Mouse (Mus musculus) right cerebral cortex, postnatal 10 days (tissue): ENCODE measurements around the gene Ergic1.
A peak's percentile ranks its signal among the peaks of the same experiment; 100 is the strongest.

Experiments
- DNase-seq, 2 experiments: peaks; one replicate each; pipeline ENCODE4 v3.0.0; 2021; ENCODE audit warnings: low spot score in 2 of 2

The Ergic1 gene

GRCm38 (mm10) chr17:26561290-26561640, at the start of gene Ergic1:
Ergic1 (plus strand) TSS chr17:26561489.
- peak; percentile 95 to 96 for DNase-seq

- DNase-seq = no peak
Measured at GRCm38 (mm10) chr17:26511816-26512774, 49.2 kb upstream of the Ergic1 start.

DNA sequence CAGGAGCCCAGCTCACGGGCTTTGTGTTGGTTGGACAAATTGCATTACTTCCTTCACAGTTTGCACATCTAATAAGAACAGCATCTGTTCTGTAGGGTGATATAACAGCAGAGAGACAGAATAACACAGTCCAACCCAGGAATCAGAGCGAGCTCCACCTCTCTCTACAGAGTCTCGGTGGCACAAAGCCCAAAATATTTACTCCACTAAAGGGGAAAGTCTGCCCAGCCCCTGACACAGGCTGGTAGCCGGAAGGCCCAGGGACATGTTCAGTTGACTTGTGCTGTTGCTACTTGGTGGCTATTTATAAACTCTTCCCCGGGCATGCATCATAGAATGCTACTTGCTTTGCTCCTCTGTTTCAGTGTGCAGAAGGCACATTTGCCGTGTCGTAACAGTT, 48.3 kb upstream of the Ergic1 start:
- DNase-seq = no peak

DNA sequence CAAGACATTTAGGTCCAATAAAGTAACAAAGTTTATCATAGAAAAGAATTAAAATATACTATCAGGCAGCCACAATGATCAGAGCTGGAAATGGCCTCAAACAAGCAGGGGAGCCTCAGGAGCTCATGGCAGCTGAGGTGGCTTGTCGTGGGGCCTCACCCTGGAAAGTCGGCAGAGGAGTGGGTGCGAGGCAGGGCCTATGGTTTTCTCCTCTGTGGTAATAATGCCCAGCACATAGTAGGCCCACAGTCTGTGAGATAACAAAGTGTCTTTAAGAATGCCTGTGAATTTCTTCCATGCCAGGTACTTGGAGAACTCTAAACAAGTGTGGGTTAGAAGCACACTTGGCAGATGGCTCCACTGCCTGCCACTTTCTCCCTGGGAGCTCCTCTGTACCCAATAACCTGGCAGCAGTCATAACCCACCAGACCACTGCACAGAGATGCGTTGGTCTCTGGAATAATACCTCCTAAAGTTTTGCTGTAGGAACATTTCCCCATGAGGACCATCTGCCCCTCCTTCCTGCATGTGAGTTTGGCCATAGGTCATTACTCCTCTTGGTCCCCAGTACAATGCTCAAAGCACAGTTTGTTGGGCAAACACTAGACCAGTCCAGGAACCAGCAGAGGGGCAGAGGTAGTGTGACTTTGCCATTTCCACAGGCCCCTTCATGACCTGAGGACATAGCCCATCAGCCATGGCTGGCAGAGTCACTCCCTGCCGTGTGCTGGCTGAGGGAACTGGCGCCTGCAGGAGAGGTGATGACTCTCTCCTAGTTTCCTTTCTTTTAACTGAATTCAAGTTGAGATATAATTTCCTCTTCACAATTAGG, 47.6 kb upstream of the Ergic1 start:
- no peak for DNase-seq

DNA sequence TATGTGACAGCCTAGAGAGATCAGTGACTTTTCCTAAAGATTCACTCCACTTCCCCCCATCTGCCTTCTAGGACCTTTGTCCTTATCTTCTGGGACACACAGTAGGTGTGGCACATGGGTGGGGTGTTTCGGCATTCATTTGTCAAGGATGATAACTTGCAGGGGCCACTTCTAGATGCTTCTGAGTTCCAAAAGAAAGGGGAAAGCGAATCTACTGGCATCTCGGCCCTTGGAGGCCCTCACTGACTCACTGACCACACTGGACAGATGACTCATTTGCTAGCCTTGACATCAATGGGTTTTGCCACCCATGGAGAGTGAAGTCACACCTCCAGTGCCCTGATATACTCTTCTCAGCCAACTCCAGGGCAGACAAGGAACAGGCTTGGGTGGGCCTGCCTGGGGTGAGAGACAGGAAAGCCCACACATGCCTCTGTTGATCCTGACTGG, 46.7 kb upstream of the Ergic1 start:
- no peak for DNase-seq

DNA sequence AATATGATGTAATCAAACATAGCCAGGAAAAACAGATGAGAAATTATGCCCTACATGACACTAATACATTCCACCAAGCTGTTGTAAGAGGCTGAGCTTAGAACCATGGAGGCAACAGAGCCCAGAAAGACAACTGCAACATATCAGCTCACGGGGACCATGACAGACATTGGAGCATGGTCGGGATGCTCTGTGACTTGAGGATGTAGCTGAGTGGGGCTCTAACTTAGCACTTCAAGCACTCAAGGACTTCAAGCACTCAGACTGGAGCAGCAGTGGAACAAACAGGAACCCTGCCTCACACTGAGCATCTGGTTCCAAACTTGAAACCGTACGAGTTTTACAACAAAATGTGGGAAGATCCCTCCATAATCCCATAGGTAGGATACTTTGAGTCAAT, 45.6 kb upstream of the Ergic1 start:
- no peak for DNase-seq

- DNase-seq = no peak
Measured at GRCm38 (mm10) chr17:26518306-26518705, 43.0 kb upstream of the Ergic1 start.

DNA sequence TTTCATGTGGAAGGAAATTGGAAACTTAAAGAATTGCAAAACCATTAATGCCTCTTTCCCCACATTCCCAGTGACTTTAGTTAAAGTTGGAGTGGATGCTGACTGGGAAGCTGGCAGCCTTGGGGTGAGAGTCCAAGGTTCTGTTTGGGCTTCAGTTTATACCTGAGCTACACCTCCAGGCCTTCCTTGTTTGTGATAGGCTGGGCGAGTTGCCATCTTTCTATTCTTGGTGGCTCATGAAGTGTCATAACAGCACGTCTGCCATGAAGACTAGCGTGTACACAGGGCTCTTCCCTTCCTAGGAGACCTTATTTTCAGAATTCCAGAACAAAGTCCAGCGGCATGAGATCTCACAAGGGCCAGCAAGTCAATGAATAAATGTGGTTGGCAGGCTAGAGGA, 38.6 kb upstream of the Ergic1 start:
- DNase-seq = no peak

GRCm38 (mm10) chr17:26524316-26524715, 37.0 kb upstream of the Ergic1 start:
- no peak for DNase-seq

DNA sequence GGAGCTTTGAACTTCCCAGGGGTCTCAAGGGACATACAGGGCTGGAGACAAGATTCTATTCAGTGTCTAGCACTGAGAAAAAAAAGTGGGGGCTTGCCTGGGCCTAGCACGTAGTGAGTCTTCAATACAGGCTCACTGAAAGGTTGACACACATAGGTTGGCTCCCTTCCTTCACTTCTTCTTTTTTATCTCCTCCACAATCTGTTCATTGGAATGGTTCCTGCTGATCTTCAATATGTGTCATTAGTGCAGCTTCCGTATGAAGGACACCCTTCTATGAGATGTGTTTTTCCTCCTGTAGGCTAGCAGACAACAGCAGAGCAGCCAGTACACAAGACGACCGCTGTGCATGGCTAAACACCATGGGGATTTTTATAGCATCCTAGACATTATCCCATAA, 36.5 kb upstream of the Ergic1 start:
- no peak for DNase-seq

GRCm38 (mm10) chr17:26525316-26525715, 36.0 kb upstream of the Ergic1 start:
- DNase-seq = peak; percentile 65 to 77

- DNase-seq = peak in 1 of 2 experiments; percentile 16
Measured at GRCm38 (mm10) chr17:26527291-26527690, 34.0 kb upstream of the Ergic1 start.

DNA sequence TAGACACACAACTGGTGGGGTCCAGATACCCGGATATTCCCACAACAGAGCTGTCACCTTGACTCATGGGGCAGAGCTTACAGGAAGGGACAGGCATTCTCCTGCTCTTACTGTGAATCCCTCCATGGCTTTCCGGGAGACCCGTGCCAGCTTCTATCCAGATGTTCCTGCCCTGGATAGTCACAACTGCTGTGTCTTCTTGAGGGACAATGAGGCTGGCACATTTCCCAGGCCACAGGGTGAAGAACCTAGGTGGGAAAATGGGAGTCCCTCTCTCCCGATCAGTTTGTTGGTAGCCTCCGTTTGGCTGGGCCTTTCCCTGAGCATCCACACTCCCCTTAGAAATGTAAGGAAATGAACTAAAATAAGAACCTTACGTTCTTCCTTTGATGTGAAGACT, 32.5 kb upstream of the Ergic1 start:
- peak in 1 of 2 experiments; percentile 25 for DNase-seq

DNA sequence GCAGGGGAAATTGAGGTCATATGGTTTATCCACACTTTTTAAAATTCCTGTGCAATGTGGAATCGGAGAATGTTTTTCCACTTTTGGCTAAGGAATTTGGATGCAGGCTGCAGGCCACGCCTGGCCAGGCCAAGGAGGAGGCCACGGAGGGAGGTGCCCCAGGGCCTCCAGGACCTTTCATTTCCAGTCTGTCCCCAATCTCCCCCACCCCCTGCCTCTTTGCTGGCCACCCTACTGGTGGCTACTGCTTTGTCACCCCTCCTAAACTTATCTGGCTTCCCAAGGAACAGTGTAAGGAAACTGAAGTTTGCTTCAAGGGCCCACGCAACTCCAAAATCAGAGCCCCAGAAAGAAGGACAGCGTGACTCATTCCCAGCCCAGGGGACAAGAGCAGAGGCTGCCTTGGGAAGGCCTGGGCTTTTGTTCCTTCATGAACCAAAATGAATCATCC, 31.5 kb upstream of the Ergic1 start:
- DNase-seq = no peak

DNA sequence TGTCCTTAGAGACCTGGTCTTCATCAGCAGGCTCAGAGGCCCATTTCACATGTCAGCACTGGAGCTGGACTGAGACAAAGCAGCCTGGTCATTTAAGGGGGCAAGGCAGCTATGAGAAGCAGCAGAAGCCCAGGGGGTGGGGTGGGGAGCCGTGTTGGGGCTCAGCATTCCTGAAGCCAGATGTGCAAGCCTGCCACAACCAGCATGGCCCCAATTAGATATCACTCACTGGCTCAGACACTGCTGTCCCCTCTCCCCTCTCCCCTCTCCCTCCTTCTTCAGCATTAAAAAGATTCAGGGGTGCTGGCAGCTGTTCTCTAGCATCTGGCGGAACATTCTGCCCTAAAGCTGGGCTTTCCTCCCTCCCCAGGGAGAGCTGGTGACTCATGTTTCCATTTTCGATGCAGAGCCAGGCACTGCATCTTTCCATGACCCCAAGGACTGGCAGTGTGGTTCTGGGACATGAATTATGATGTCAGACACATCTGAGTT, 30.7 kb upstream of the Ergic1 start:
- DNase-seq = peak in 1 of 2 experiments; percentile 17

GRCm38 (mm10) chr17:26531395-26532027, 29.8 kb upstream of the Ergic1 start:
- DNase-seq = no peak

DNA sequence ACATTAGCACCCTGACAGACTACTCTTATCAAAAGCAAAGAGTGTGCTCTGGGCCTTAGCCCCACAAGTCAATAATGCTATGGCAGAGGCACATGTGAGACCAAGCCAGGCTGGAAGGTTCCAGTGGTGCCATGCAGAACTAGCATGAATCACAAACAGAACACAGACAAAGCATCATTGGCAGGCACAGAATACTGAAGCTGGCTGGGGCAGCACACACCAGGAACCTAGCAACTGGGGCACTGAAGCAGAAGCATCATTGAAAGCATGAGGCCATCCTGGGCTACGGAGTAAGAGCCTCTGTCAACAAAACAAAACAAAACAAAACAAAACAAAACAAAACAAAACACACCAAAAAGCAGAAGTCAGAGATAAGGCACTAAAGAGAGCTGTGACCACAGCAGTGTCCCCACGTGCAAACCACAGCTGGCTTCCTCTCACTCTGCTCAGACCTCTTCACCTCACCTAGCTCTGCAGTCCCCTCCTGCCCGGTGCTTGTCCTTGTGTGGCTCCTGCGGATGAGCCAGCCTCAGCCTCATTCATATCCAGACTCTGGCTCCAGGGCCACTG, 28.7 kb upstream of the Ergic1 start:
- DNase-seq = peak in 1 of 2 experiments; percentile 21

- DNase-seq = no peak
Measured at GRCm38 (mm10) chr17:26533871-26534372, 27.4 kb upstream of the Ergic1 start.

- no peak for DNase-seq
Measured at GRCm38 (mm10) chr17:26534695-26535094, 26.6 kb upstream of the Ergic1 start.

GRCm38 (mm10) chr17:26535251-26536136, 25.8 kb upstream of the Ergic1 start:
- no peak for DNase-seq
